Mouse (Mus musculus) G1E (cell line): Measurements from ENCODE around the gene Rora.

ENCODE experiments used
- CTCF ChIP-seq: IDR thresholded peaks from 2 replicates; pipeline ENCODE4 v1.5.1; 2012; ENCODE audit warnings: low read depth, low read length, inconsistent platforms, mixed read lengths
- GATA1 ChIP-seq: IDR thresholded peaks from 2 replicates; pipeline ENCODE4 v1.6.1; 2012; ENCODE audit warnings: borderline replicate concordance, low read length, inconsistent platforms, mixed read lengths
- GATA2 ChIP-seq: IDR thresholded peaks from 2 replicates; pipeline ENCODE4 v1.6.1; 2012; ENCODE audit warnings: low read depth, low read length, inconsistent platforms, borderline replicate concordance
- POLR2AphosphoS5 ChIP-seq: IDR thresholded peaks from 2 replicates; pipeline ENCODE4 v1.6.1; 2012; ENCODE audit warnings: low read depth, low read length, inconsistent platforms; ENCODE audit not compliant: insufficient replicate concordance
- TAL1 ChIP-seq: conservative IDR thresholded peaks from 2 replicates; pipeline ENCODE4 v1.6.1; 2012; ENCODE audit warnings: low read depth, low read length, inconsistent platforms, mixed read lengths

DNA sequence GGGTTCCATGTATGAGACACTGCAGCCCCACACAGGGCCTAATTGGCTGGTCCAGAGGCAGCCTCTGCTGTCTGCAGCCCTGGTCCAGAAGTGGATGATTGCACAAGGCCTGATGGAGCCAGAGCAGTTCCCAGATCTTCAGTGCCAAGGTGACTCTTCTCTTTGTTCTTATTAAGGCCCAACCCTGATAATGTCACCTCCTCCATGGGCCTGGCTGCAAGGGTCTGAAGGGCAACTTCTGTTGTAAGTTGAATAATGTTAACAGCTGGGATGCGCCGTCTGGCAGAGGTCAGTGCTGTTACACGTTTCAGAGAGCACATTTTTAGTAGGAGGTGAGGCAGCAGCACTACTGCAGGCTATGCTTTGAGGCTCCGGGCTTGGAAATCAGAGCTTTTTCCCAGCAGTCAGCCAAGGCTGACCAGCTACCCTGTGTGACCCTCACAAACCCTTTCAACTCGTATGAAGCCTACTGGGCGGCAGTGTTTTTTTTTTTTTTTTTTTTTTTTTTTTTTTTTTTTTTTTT, 252.8 kb downstream of the Rora start:
- no peak for TF ChIP-seq CTCF
- no peak for TF ChIP-seq GATA1
- TF ChIP-seq GATA2 = no peak
- TF ChIP-seq POLR2AphosphoS5 = no peak
- TF ChIP-seq TAL1 = no peak
